Mouse (Mus musculus): ENCODE measurements around the gene Ifnl3. TPM values are rescaled to one million over a fixed set of nuclear protein-coding genes. Genes with fewer than 3 reads are reported as not detected.
"Not testable (repeated sequence)": the region's sequence is repeated elsewhere in the genome, so short reads cannot be mapped to it uniquely, and the experiment has no call there.

Gene Ifnl3
- polyA plus RNA-seq, 1 experiment from 2014 or later = not detected

DNA sequence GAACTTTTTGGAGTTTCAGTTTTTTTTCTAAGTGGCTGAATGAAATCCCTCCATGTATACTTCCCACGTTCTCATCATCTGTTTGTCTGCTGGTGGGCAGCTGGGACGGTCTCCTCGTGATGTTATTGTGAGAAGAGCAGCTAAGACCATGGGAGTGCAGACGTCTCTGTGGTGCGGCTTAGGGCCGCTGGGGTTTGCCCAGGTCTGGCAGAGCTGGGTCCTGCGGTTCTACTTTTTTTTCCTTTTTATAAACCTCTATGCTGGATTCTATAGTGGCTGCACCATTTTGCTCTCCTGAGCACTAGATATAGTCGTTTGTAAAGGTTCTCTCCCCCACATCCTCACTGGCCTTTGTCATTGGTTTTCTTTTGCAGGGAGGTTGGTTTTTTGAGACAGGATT, 11.2 kb upstream of the Ifnl3 start:
- no peak overlapping the region for H3K4me2 ChIP-seq
- H3K4me1 ChIP-seq (ENCODE audit: insufficient read depth) = no peaks in the 10 kb centered on the region
- no peaks in the 10 kb centered on the region for H3K27me3 ChIP-seq (ENCODE audit: insufficient read depth, low read length)
- H3K4me3 ChIP-seq (ENCODE audit: low read depth, low read length) = no peak overlapping the region
- DNase-seq (no peak), ATAC-seq (ENCODE audit: insufficient read depth) (no peak)
- no peaks in the 10 kb centered on the region for H3K9me3 ChIP-seq (ENCODE audit: low read depth, low read length)
- H3K36me3 ChIP-seq (ENCODE audit: insufficient read depth) = no peaks in the 10 kb centered on the region
- no peak overlapping the region for H3K27ac ChIP-seq (ENCODE audit: low read depth)
- 74% methylated on average over 8 of the region's 8 CpGs for WGBS
- H3K9ac ChIP-seq = no peak overlapping the region
- TF ChIP-seq CTCF (IDR thresholded peaks at IDR 0.05; ENCODE audit: low read depth) = no peak

DNA sequence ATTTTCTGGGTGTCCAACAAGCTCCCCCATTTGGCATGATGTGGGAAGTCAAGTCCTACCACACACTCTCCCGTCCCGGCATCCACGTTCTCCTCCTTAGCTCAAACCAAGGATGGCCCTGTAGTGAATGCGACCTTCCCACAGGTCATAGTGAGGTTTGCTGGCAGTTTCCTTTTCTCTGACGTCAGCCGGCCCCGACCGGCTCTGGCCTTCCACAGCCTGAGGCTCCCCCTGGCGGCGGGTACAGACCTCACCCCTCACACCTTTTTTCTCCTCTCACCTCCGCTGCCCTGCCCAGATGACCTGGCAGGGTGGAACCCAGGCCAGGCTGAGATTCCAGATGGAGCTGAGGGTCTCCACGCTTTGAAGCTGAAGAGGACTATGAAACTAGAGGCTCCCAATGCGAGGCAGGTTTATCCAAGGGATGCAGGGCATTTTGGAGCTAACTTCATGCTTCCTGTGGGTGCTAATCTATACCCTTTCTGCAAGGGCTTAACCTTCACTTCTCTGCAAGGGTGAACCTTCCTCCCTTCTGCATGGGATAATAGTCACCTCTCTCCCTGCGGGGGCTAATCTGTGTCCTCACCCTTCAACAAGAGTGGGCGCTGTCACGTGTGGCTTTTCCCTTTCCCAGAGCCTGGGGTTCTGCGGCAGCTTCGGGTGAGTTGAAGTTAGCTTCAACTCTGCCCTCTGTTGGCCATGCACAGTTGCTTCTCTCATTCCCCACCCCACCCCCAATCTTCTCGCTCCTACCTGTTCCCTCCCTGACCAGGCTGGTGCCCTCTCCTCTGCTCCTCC, 5.5 kb downstream of the Ifnl3 start:
- Histone ChIP-seq H3K9me3 (ENCODE audit: low read depth, low read length) (no peaks in the 10 kb centered on the region), H3K4me2 (no peak overlapping the region), H3K4me3 (ENCODE audit: low read depth, low read length) (no peak overlapping the region), H3K9ac (no peak overlapping the region), H3K27ac (ENCODE audit: low read depth) (no peak overlapping the region), H3K36me3 (ENCODE audit: insufficient read depth) (no peaks in the 10 kb centered on the region), H3K4me1 (ENCODE audit: insufficient read depth) (no peaks in the 10 kb centered on the region), H3K27me3 (ENCODE audit: insufficient read depth, low read length) (no peaks in the 10 kb centered on the region)
- TF ChIP-seq CTCF (IDR thresholded peaks at IDR 0.05; ENCODE audit: low read depth) = peak; percentile 86
- WGBS = 5% methylated on average over 19 of the region's 19 CpGs
- ATAC-seq (ENCODE audit: insufficient read depth) = peak; percentile 65
- peak; percentile 84 for DNase-seq

DNA sequence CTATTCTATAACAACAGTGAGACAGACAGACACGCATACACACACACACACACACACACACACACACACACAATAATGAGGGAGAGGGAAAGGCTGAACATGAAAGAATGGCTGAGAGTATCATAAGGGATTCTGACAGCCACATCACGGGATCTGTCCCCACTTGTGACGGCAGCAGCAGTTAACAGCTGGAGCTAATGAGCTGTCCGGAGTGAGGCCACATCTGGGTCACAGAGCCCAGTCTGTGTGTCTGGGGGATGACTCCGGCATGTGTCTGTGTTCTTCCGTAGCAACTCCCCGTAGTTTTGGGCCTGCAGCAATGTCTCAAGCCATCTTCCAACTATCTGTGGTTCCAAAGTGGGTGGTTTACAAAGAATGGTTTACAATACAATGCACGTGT, 9.4 kb downstream of the Ifnl3 start:
- H3K9me3 ChIP-seq (ENCODE audit: low read depth, low read length) = no peaks in the 10 kb centered on the region
- TF ChIP-seq CTCF (IDR thresholded peaks at IDR 0.05; ENCODE audit: low read depth) = no peak
- H3K4me1 ChIP-seq (ENCODE audit: insufficient read depth) = no peaks in the 10 kb centered on the region
- no peak overlapping the region for H3K4me3 ChIP-seq (ENCODE audit: low read depth, low read length)
- H3K36me3 ChIP-seq (ENCODE audit: insufficient read depth) = no peaks in the 10 kb centered on the region
- no peak overlapping the region for H3K9ac ChIP-seq
- WGBS = 46% methylated on average over 8 of the region's 8 CpGs
- H3K27ac ChIP-seq (ENCODE audit: low read depth) = no peak overlapping the region
- DNase-seq (peak; percentile 75), ATAC-seq (ENCODE audit: insufficient read depth) (peak; percentile 35; the same call in 1 of the 2 replicates)
- H3K4me2 ChIP-seq = no peak overlapping the region
- H3K27me3 ChIP-seq (ENCODE audit: insufficient read depth, low read length) = no peaks in the 10 kb centered on the region

DNA sequence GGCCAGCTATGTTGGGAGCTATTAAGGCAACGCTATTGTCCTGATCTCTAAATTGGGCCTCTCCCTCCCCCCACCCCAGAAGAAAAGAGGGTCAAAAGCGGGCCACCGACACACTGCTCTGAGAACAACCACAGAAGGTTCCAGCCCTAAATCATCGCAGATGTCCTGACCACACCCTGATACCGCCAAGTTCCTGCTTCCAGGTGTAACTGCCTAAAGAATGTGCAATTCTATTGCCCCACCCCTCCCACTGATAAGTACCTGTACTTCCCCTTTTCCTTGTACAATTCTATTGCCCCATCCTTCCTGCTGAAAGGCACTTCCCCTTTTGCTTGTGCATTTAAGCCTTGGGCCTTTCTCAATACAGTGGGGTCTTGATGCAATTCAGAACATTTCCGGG, 16.2 kb downstream of the Ifnl3 start:
- H3K4me3 ChIP-seq (ENCODE audit: low read depth, low read length); H3K27me3 ChIP-seq (ENCODE audit: insufficient read depth, low read length); H3K27ac ChIP-seq (ENCODE audit: low read depth); DNase-seq; H3K9me3 ChIP-seq (ENCODE audit: low read depth, low read length); H3K9ac ChIP-seq; H3K4me2 ChIP-seq; H3K4me1 ChIP-seq (ENCODE audit: insufficient read depth); ATAC-seq (ENCODE audit: insufficient read depth); H3K36me3 ChIP-seq (ENCODE audit: insufficient read depth): not testable (repeated sequence)
- 86% methylated on average over 6 of the region's 6 CpGs for WGBS

DNA sequence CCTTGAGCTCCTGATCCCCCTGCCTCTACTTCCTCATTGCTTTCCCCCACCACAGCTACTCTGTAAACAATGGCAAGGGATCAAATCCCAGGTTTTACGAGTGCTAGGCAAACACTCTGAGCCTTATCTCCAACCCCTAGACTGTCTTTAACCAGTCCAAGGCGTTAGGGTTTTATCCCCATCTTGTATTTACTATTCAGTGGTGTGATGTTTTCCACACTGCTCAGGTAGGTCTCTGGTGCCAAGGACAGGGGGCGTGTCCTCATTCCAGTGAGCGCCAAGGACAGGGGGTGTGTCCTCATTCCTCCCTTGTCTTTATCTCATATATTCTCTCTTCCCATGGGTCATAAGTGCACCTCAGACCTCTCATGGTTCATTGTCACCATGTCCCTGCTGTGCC, 17.9 kb downstream of the Ifnl3 start, which contains the start of gene Sycn:
TSS of gene Sycn (plus strand) at position 360 of the 400 bp plus-strand sequence.
- Histone ChIP-seq H3K4me1 (ENCODE audit: insufficient read depth) (no peaks in the 10 kb centered on the region), H3K27me3 (ENCODE audit: insufficient read depth, low read length) (peaks cover 14% of the 10 kb centered on the region), H3K4me2 (no peak within 1 kb of the TSS), H3K4me3 (ENCODE audit: low read depth, low read length) (no peak within 1 kb of the TSS), H3K9ac (no peak within 1 kb of the TSS), H3K36me3 (ENCODE audit: insufficient read depth) (no peaks in the 10 kb centered on the region), H3K27ac (ENCODE audit: low read depth) (no peak within 1 kb of the TSS), H3K9me3 (ENCODE audit: low read depth, low read length) (no peaks in the 10 kb centered on the region)
- DNase-seq (no peak), ATAC-seq (ENCODE audit: insufficient read depth) (no peak)
- WGBS = 49% methylated on average over 4 of the region's 4 CpGs
- TF ChIP-seq CTCF (IDR thresholded peaks at IDR 0.05; ENCODE audit: low read depth) = no peak

DNA sequence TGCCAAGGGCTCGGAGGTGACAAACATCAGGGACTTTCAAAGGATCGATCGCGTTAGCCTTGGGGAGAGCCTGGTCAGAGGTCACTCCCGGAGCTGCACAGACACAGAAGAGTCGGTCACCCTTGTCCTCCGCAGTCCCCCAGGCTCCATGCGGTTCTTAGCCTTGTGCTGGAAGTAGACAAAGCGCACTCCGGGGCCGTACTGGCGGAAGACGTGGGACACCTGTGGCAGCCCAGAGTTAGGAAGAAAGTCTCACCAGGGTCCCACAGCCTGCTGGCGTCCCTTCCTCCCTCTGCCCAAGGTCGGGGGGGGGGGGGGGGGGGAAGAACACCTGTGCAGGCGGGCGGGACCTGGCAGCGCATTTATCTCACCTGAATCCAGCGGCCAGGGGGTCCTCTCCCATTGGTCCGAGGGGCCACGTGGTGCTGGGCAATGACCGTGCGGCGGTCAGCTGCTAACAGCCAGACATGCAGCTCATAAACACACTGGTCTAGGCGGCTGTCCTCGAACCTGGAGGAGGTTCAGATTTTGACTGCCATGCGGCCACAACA, 21.5 kb downstream of the Ifnl3 start:
- peak; percentile 47; the same call in 1 of the 2 replicates for ATAC-seq (ENCODE audit: insufficient read depth)
- H3K4me3 ChIP-seq (ENCODE audit: low read depth, low read length) = peak overlapping the region; percentile 8; the same call in 1 of the 2 replicates
- peak overlapping the region; percentile 54 for H3K4me2 ChIP-seq
- H3K27ac ChIP-seq (ENCODE audit: low read depth) = no peak overlapping the region
- H3K4me1 ChIP-seq (ENCODE audit: insufficient read depth) = no peaks in the 10 kb centered on the region
- TF ChIP-seq CTCF (IDR thresholded peaks at IDR 0.05; ENCODE audit: low read depth) = no peak
- 4% methylated on average over 25 of the region's 27 CpGs for WGBS
- peak overlapping the region; percentile 16 for H3K9ac ChIP-seq
- H3K36me3 ChIP-seq (ENCODE audit: insufficient read depth) = no peaks in the 10 kb centered on the region
- peaks cover 37% of the 10 kb centered on the region for H3K27me3 ChIP-seq (ENCODE audit: insufficient read depth, low read length)
- DNase-seq = peak; percentile 24
- no peaks in the 10 kb centered on the region for H3K9me3 ChIP-seq (ENCODE audit: low read depth, low read length)

DNA sequence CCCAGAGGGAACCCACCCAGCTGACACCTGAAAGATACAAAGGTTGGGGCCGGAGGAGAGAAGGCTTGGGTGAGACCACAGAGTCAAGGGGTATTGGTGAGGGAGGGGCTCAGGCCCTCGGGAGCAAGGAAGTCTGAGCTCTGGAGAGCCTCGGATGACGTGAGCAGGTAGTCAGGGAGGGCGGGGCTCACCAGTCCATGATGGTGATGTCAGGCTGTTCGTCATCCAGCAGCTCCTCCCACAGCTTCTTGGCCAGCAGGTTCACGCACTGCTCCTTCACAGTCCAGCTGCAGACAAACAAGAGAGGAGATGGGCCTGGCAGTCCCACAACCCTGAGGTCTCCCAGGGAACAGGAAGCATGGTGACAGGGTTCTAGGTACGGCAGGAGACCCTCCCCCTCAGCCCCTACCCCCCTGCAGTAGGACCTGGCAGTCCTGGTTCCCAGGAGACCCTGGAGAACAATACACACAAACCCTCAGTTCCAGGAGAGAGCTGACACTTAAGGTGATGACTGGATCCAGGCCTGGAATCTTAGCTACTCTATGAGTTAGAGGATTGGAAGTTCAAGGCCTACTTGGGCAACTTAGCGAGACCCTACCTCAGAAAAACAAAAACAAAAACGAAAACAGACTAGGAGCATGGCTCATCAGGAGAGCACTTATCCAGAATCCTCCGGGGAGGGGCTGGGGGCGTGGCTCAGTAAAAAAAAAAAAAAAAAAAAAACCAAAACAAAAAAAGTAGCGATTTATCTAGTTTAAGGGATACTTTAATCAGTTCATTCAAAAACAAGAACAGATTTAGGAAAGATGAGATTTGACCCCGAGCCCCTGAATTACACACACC, 22.6 kb downstream of the Ifnl3 start:
- Histone ChIP-seq H3K4me1 (ENCODE audit: insufficient read depth) (no peaks in the 10 kb centered on the region), H3K9me3 (ENCODE audit: low read depth, low read length) (no peaks in the 10 kb centered on the region), H3K4me2 (0 out of 2 replicates have a peak overlapping the region, but pooled peaks have one; percentile 12), H3K4me3 (ENCODE audit: low read depth, low read length) (no peak overlapping the region), H3K27ac (ENCODE audit: low read depth) (no peak overlapping the region), H3K36me3 (ENCODE audit: insufficient read depth) (no peaks in the 10 kb centered on the region), H3K27me3 (ENCODE audit: insufficient read depth, low read length) (peaks cover 37% of the 10 kb centered on the region), H3K9ac (no peak overlapping the region)
- DNase-seq (peak; percentile 27), ATAC-seq (ENCODE audit: insufficient read depth) (no peak)
- no peak for TF ChIP-seq CTCF (IDR thresholded peaks at IDR 0.05; ENCODE audit: low read depth)
- WGBS = 29% methylated on average over 14 of the region's 14 CpGs
